ENCODE assay signal across 9 mouse cellular contexts in the genomic region with DNA sequence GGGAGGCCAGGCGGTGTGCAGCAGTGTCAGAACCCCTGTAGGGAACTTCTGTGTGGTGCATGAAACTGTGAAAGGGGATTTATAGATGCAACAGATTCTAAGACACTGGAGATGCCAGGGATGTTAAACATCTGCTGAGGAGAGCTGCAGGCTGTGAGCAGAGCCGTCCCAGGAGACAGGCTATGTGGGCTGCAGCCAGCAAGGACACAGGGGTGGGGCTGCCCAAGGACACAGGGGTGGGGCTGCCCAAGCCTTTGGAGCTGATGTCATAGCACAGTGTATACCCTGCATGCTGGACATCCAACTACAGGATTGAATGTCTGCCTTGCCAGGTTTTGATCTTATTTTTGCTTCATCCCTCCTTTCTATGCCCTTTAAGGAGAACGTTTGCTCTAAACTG.
DNase-seq lines count a peak whose midpoint lies in the region; ATAC-seq and TF ChIP-seq lines count a peak whose summit lies in the region.
"Had no signal": no experiment of that assay in that cellular context is flagged by ENCODE, and none has a peak within 500 bp of the region (broad histone marks: within the 10 kb centered on the region; RNA-seq: fewer than 3 reads in every experiment).

No protein-coding gene starts in this region.

- WGBS in kidney, embryonic 15.5 days = 69% methylated on average over 3 of the region's 3 CpGs
- WGBS in embryonic facial prominence, embryonic 14.5 days = 72% methylated on average over 3 of the region's 3 CpGs
- 81% methylated on average over 3 of the region's 3 CpGs for WGBS in liver, embryonic 14.5 days (ENCODE audit: insufficient replicate concordance)

- peaks cover 7% of the 10 kb centered on the region; the same call in 1 of the 2 replicates for H3K9me3 ChIP-seq in kidney, embryonic 15.5 days (replicated peaks)
- peaks cover 6% of the 10 kb centered on the region for H3K9me3 ChIP-seq in embryonic facial prominence, embryonic 14.5 days (ENCODE audit: control insufficient read depth, low read length)
- H3K9me3 ChIP-seq in liver, embryonic 14.5 days (ENCODE audit: control insufficient read depth, low read length) = peaks cover 2% of the 10 kb centered on the region

- no peak overlapping the region for H3K27ac ChIP-seq in kidney, embryonic 15.5 days
- no peak overlapping the region for H3K27ac ChIP-seq in embryonic facial prominence, embryonic 14.5 days (replicated peaks; ENCODE audit: low read depth, low read length)
- no peak overlapping the region for H3K27ac ChIP-seq in liver, embryonic 14.5 days

- H3K36me3 ChIP-seq in kidney, embryonic 15.5 days = no peaks in the 10 kb centered on the region
- H3K36me3 ChIP-seq in embryonic facial prominence, embryonic 14.5 days (ENCODE audit: control insufficient read depth, insufficient read depth, low read length) = no peaks in the 10 kb centered on the region
- no peaks in the 10 kb centered on the region for H3K36me3 ChIP-seq in liver, embryonic 14.5 days (replicated peaks; ENCODE audit: control insufficient read depth, insufficient read depth, low read depth)
- H3K36me3 ChIP-seq: G1E had no signal

- no peak for DNase-seq in kidney, postnatal 14 days
- DNase-seq in adrenal gland, adult 18-20 months (ENCODE audit: low spot score in 2 of 2) = peak; percentile 12 to 31
- peak; percentile 13 for DNase-seq in embryonic facial prominence, embryonic 14.5 days (ENCODE audit: low spot score)
- no peak for DNase-seq in liver, embryonic 14.5 days (ENCODE audit: low read depth in 3 of 3, low spot score in 3 of 3)
- DNase-seq in thymus, postnatal 10 days (ENCODE audit: low spot score in 2 of 2) = no peak
- DNase-seq in cerebellum, adult 11-12 months = no peak
- DNase-seq: left cerebral cortex, postnatal 4 days had no signal

- no peak for TF ChIP-seq CTCF in liver, embryonic 14.5 days (IDR thresholded peaks at IDR 0.05; ENCODE audit: low read depth)

- H3K4me2 ChIP-seq in kidney, embryonic 15.5 days = no peak overlapping the region
- no peak overlapping the region for H3K4me2 ChIP-seq in embryonic facial prominence, embryonic 14.5 days (ENCODE audit: low read depth, low read length)
- H3K4me2 ChIP-seq in liver, embryonic 14.5 days (ENCODE audit: low read depth) = no peak overlapping the region

- no peak overlapping the region for H3K9ac ChIP-seq in kidney, embryonic 15.5 days
- H3K9ac ChIP-seq in embryonic facial prominence, embryonic 14.5 days (ENCODE audit: low read depth, low read length) = no peak overlapping the region
- H3K9ac ChIP-seq in liver, embryonic 14.5 days (replicated peaks) = no peak overlapping the region

- TF ChIP-seq EP300 in liver, embryonic 14.5 days (IDR thresholded peaks at IDR 0.05; ENCODE audit: low read depth) = no peak

- H3K4me1 ChIP-seq in kidney, embryonic 15.5 days = peaks cover 13% of the 10 kb centered on the region
- H3K4me1 ChIP-seq in embryonic facial prominence, embryonic 14.5 days (ENCODE audit: control insufficient read depth, insufficient read depth, low read length) = no peaks in the 10 kb centered on the region
- H3K4me1 ChIP-seq in liver, embryonic 14.5 days (replicated peaks; ENCODE audit: control insufficient read depth in 2 of 2, insufficient read depth in 2 of 2, low read length in 1 of 2) = peaks cover 2 to 19% of the 10 kb centered on the region in 2 experiments; a peak in 3 of 4 replicates

- no peak overlapping the region for H3K4me3 ChIP-seq in kidney, embryonic 15.5 days (replicated peaks)
- no peak overlapping the region for H3K4me3 ChIP-seq in embryonic facial prominence, embryonic 14.5 days (ENCODE audit: low read depth, low read length)
- no peak overlapping the region for H3K4me3 ChIP-seq in liver, embryonic 14.5 days (ENCODE audit: insufficient read depth in 1 of 2, low read depth in 2 of 2, low read length in 2 of 2)

- H3K27me3 ChIP-seq in kidney, embryonic 15.5 days = no peaks in the 10 kb centered on the region
- H3K27me3 ChIP-seq in embryonic facial prominence, embryonic 14.5 days (replicated peaks; ENCODE audit: control insufficient read depth, insufficient read depth, low read length) = no peaks in the 10 kb centered on the region
- H3K27me3 ChIP-seq in liver, embryonic 14.5 days (ENCODE audit: control insufficient read depth, insufficient read depth, low read length) = no peaks in the 10 kb centered on the region

- ATAC-seq in kidney, embryonic 15.5 days (replicated peaks; ENCODE audit: low FRiP score) = 0 out of 2 replicates have a peak, but pooled peaks have one; percentile 55
- ATAC-seq in embryonic facial prominence, embryonic 14.5 days (ENCODE audit: low read depth) = peak; percentile 75; the same call in 1 of the 2 replicates
- ATAC-seq in liver, embryonic 14.5 days (ENCODE audit: insufficient read depth) = peak; percentile 43; the same call in 1 of the 2 replicates

Comparison
In these comparisons a context has a peak if more than half of its experiments do, and no peak if none do; other contexts are left out.
1. DNase-seq: peak in adrenal gland, adult 18-20 months (2 of 2) and embryonic facial prominence, embryonic 14.5 days (single experiment); none in kidney, postnatal 14 days (single experiment), liver, embryonic 14.5 days (0 of 3), thymus, postnatal 10 days (0 of 2) and cerebellum, adult 11-12 months (single experiment).
2. Peak in every context shown above with its lines, with median percentiles within 50 percentile points of each other: ATAC-seq.